Comparison of ENCODE assay signal across 10 mouse cellular contexts in the genomic region with DNA sequence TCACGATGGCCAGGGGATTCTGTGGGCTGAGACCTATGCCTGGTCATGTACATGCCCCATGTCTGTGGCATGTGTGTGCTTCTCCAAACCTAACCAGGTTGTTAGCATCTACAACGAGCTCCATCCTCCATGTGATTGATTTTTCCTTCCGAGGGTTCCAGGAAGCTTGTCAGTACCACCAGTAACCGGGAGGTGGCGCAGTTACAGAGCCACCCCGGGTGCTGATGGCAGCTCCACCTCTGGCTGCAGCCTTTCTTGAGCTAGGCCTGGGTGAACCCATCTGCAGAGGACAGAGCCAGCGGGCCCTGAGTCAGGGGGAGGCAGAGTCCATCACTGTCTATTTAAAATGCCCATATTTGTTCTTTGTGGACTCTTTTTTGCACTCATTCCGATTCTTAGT.
DNase-seq lines count a peak whose midpoint lies in the region; ATAC-seq lines count a peak whose summit lies in the region.
"Had no signal": no experiment of that assay in that cellular context is flagged by ENCODE, and none has a peak within 500 bp of the region (broad histone marks: within the 10 kb centered on the region; RNA-seq: fewer than 3 reads in every experiment).

No protein-coding gene starts in this region.

- no peaks in the 10 kb centered on the region for H3K9me3 ChIP-seq in hindbrain, embryonic 11.5 days (ENCODE audit: control insufficient read depth, low read length)
- no peaks in the 10 kb centered on the region for H3K9me3 ChIP-seq in hindbrain, embryonic 16.5 days (ENCODE audit: control insufficient read depth, low read length)
- H3K9me3 ChIP-seq: limb, embryonic 12.5 days had no signal

- ATAC-seq in hindbrain, embryonic 11.5 days (ENCODE audit: low FRiP score) = no peak
- ATAC-seq in hindbrain, embryonic 16.5 days = no peak
- ATAC-seq: Patski had no signal

- no peaks in the 10 kb centered on the region for H3K4me1 ChIP-seq in hindbrain, embryonic 11.5 days (replicated peaks; ENCODE audit: control insufficient read depth, insufficient read depth, low read length)
- H3K4me1 ChIP-seq in hindbrain, embryonic 16.5 days (ENCODE audit: control insufficient read depth, insufficient read depth, low read depth, low read length) = no peaks in the 10 kb centered on the region
- H3K4me1 ChIP-seq: limb, embryonic 12.5 days had no signal

- H3K4me3 ChIP-seq in hindbrain, embryonic 11.5 days (ENCODE audit: low read depth, low read length) = no peak overlapping the region
- H3K4me3 ChIP-seq in hindbrain, embryonic 16.5 days (ENCODE audit: low read length) = no peak overlapping the region
- H3K4me3 ChIP-seq: limb, embryonic 12.5 days had no signal

- no peaks in the 10 kb centered on the region for H3K27me3 ChIP-seq in hindbrain, embryonic 11.5 days (ENCODE audit: control insufficient read depth, insufficient read depth, low read length)
- H3K27me3 ChIP-seq in hindbrain, embryonic 16.5 days (replicated peaks; ENCODE audit: control insufficient read depth, insufficient read depth, low read length) = no peaks in the 10 kb centered on the region
- H3K27me3 ChIP-seq: limb, embryonic 12.5 days had no signal

- no peak overlapping the region for H3K27ac ChIP-seq in hindbrain, embryonic 11.5 days (ENCODE audit: low read depth, low read length)
- H3K27ac ChIP-seq in hindbrain, embryonic 16.5 days (ENCODE audit: low read depth, low read length) = no peak overlapping the region
- H3K27ac ChIP-seq: limb, embryonic 12.5 days had no signal

- H3K9ac ChIP-seq in hindbrain, embryonic 11.5 days (ENCODE audit: low read depth, low read length) = no peak overlapping the region
- H3K9ac ChIP-seq in hindbrain, embryonic 16.5 days (ENCODE audit: low read depth, low read length) = no peak overlapping the region
- H3K9ac ChIP-seq: limb, embryonic 12.5 days had no signal

- no peaks in the 10 kb centered on the region for H3K36me3 ChIP-seq in hindbrain, embryonic 11.5 days (ENCODE audit: control insufficient read depth, insufficient read depth, low read length)
- no peaks in the 10 kb centered on the region for H3K36me3 ChIP-seq in hindbrain, embryonic 16.5 days (ENCODE audit: control insufficient read depth, insufficient read depth, low read length)
- H3K36me3 ChIP-seq: limb, embryonic 12.5 days had no signal

- H3K4me2 ChIP-seq in hindbrain, embryonic 11.5 days (replicated peaks; ENCODE audit: low read depth, low read length) = no peak overlapping the region
- no peak overlapping the region for H3K4me2 ChIP-seq in hindbrain, embryonic 16.5 days (ENCODE audit: low read length)
- H3K4me2 ChIP-seq: limb, embryonic 12.5 days had no signal

- 23% methylated on average over 8 of the region's 8 CpGs for WGBS in hindbrain, embryonic 11.5 days
- WGBS in hindbrain, embryonic 16.5 days = 20% methylated on average over 8 of the region's 8 CpGs

- peak; percentile 84 for DNase-seq in hindbrain, embryonic 11.5 days (ENCODE audit: low spot score)
- DNase-seq in Muller cell, postnatal 12 days (ENCODE audit: inconsistent ontology term) = peak; percentile 20
- DNase-seq in cerebellum, postnatal 10 days = peak; percentile 78 to 84
- peak; percentile 79 to 85 for DNase-seq in frontal cortex, postnatal 36 days (ENCODE audit: low spot score in 2 of 2)
- DNase-seq in kidney, postnatal 4 days = peak; percentile 81 to 83
- DNase-seq in lung, postnatal 14 days = peak; percentile 76
- DNase-seq in thymus, postnatal 0 days (ENCODE audit: low spot score) = peak; percentile 21

Comparison
In these comparisons a context has a peak if more than half of its experiments do, and no peak if none do; other contexts are left out.
1. DNase-seq: peak in every context shown above with its lines; median percentile 84 in hindbrain, embryonic 11.5 days; 82 in frontal cortex, postnatal 36 days; 82 in kidney, postnatal 4 days; 81 in cerebellum, postnatal 10 days; 76 in lung, postnatal 14 days; 21 in thymus, postnatal 0 days; 20 in Muller cell, postnatal 12 days.